Mouse (Mus musculus): ENCODE data around the gene Myo5c. TPM values are rescaled to one million over a fixed set of nuclear protein-coding genes. Genes with fewer than 3 reads are reported as not detected.

The Myo5c gene
- total and polyA plus RNA-seq, 3 experiments = 0.13 TPM; not detected in 2

GRCm38 (mm10) chr9:75243052-75243451 lies 11.2 kb downstream of the Myo5c start:
- H3K27ac ChIP-seq (ENCODE audit: control insufficient read depth, low read depth, low read length) = no peak overlapping the region
- no peak for DNase-seq (ENCODE audit: low read depth, low spot score)
- no peak overlapping the region for H3K9ac ChIP-seq (ENCODE audit: control insufficient read depth, low read depth, low read length, poor library complexity, severe bottlenecking)
- TF ChIP-seq ELF1 (IDR thresholded peaks at IDR 0.05; ENCODE audit: low read depth, low read length) = no peak
- TF ChIP-seq MYC (IDR thresholded peaks at IDR 0.05; ENCODE audit: low read depth, low read length) = no peak
- TF ChIP-seq MEF2A (IDR thresholded peaks at IDR 0.05; ENCODE audit: extremely low read depth, insufficient replicate concordance, low read depth, low read length, poor library complexity, severe bottlenecking) = no peak
- TF ChIP-seq ZNF384 (IDR thresholded peaks at IDR 0.05; ENCODE audit: low read depth, low read length) = no peak
- no peak for TF ChIP-seq NRF1 (IDR thresholded peaks at IDR 0.05; ENCODE audit: insufficient read depth, low read depth, low read length, poor library complexity, severe bottlenecking)
- TF ChIP-seq E2F4 (IDR thresholded peaks at IDR 0.05; ENCODE audit: borderline replicate concordance, low read depth, low read length) = no peak
- no peak for TF ChIP-seq ZMIZ1 (IDR thresholded peaks at IDR 0.05; ENCODE audit: low read depth, low read length)
- no peak for TF ChIP-seq USF2 (IDR thresholded peaks at IDR 0.05; ENCODE audit: borderline replicate concordance in 1 of 2, insufficient read depth in 1 of 2, low read depth in 1 of 2, low read length in 2 of 2)
- no peak for TF ChIP-seq JUND (IDR thresholded peaks at IDR 0.05; ENCODE audit: low read depth, low read length)
- H3K4me1 ChIP-seq (ENCODE audit: control insufficient read depth in 1 of 2, insufficient read depth in 2 of 2, low read length in 2 of 2) = no peaks in the 10 kb centered on the region
- H3K79me2 ChIP-seq (ENCODE audit: control insufficient read depth, insufficient read depth, low read length, poor library complexity) = no peaks in the 10 kb centered on the region
- H3K4me3 ChIP-seq (ENCODE audit: control insufficient read depth in 1 of 2, insufficient read depth in 1 of 2, low read depth in 2 of 2, low read length in 2 of 2) = no peak overlapping the region
- no peaks in the 10 kb centered on the region for H3K36me3 ChIP-seq (ENCODE audit: control insufficient read depth in 1 of 2, insufficient read depth in 2 of 2, low read length in 2 of 2)
- H3K9me3 ChIP-seq (replicated peaks; ENCODE audit: insufficient read depth, low read length) = no peaks in the 10 kb centered on the region
- no peaks in the 10 kb centered on the region for H3K27me3 ChIP-seq (ENCODE audit: control insufficient read depth in 1 of 2, insufficient read depth in 2 of 2, low read length in 2 of 2)

DNA sequence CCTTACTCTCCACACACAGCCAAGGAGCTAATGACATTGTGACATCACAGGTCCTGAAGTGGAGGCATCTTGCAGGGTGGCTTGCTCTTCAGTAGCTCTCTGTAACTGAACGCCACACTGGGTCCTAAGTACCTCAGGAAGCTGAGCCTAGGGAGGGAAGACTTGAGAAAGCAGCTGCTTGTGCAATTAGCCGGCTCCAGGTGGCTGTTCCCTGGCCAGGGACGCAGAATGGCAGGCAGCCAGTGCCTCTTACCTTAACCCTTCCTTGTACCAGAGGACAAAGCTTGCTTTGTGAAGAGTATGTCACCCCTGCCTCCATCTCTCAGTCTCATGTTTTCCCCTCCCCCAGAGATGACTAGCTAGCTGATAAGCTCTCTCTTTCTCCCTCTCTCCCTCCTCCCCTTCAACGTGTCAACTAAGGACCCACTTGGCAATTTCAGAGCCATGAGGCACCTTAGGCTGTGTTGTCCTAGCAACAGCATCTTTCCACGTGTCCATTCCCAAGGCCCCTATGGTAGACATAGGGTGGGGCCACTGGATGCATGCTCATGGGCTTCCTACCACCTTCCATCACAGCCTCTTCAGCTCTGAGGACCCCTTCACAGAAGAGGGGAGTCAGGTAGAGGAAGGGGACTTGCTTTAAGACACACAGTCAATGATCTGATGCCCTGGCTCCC lies 12.0 kb downstream of the Myo5c start:
- no peaks in the 10 kb centered on the region for H3K9me3 ChIP-seq (replicated peaks; ENCODE audit: insufficient read depth, low read length)
- no peaks in the 10 kb centered on the region for H3K4me1 ChIP-seq (ENCODE audit: control insufficient read depth in 1 of 2, insufficient read depth in 2 of 2, low read length in 2 of 2)
- DNase-seq (ENCODE audit: low read depth, low spot score) = no peak
- H3K9ac ChIP-seq (ENCODE audit: control insufficient read depth, low read depth, low read length, poor library complexity, severe bottlenecking) = no peak overlapping the region
- no peaks in the 10 kb centered on the region for H3K27me3 ChIP-seq (ENCODE audit: control insufficient read depth in 1 of 2, insufficient read depth in 2 of 2, low read length in 2 of 2)
- no peak overlapping the region for H3K27ac ChIP-seq (ENCODE audit: control insufficient read depth, low read depth, low read length)
- no peaks in the 10 kb centered on the region for H3K36me3 ChIP-seq (ENCODE audit: control insufficient read depth in 1 of 2, insufficient read depth in 2 of 2, low read length in 2 of 2)
- H3K4me3 ChIP-seq (ENCODE audit: control insufficient read depth in 1 of 2, insufficient read depth in 1 of 2, low read depth in 2 of 2, low read length in 2 of 2) = no peak overlapping the region
- TF ChIP-seq POLR2AphosphoS2 (IDR thresholded peaks at IDR 0.05; ENCODE audit: low read length) = no peak
- no peak for TF ChIP-seq KAT2A (conservative IDR thresholded peaks at IDR 0.05; ENCODE audit: low read depth, low read length)
- TF ChIP-seq ZMIZ1 (IDR thresholded peaks at IDR 0.05; ENCODE audit: low read depth, low read length) = no peak
- no peak for TF ChIP-seq MAX (IDR thresholded peaks at IDR 0.05; ENCODE audit: low read length)
- no peak for TF ChIP-seq CHD1 (IDR thresholded peaks at IDR 0.05; ENCODE audit: low read depth, low read length)
- no peak for TF ChIP-seq NRF1 (IDR thresholded peaks at IDR 0.05; ENCODE audit: insufficient read depth, low read depth, low read length, poor library complexity, severe bottlenecking)
- no peak for TF ChIP-seq ETS1 (IDR thresholded peaks at IDR 0.05; ENCODE audit: low read depth, low read length)
- TF ChIP-seq RCOR1 (IDR thresholded peaks at IDR 0.05; ENCODE audit: low read depth, low read length) = no peak
- no peak for TF ChIP-seq MXI1 (IDR thresholded peaks at IDR 0.05; ENCODE audit: low read depth, low read length)
- TF ChIP-seq USF2 (IDR thresholded peaks at IDR 0.05; ENCODE audit: borderline replicate concordance in 1 of 2, insufficient read depth in 1 of 2, low read depth in 1 of 2, low read length in 2 of 2) = no peak
- TF ChIP-seq CTCF (IDR thresholded peaks at IDR 0.05 in 2 of 3, conservative IDR thresholded peaks at IDR 0.05 in 1 of 3; ENCODE audit: control insufficient read depth in 1 of 3, insufficient read depth in 1 of 3, low read depth in 2 of 3, low read length in 3 of 3, poor library complexity in 1 of 3, severe bottlenecking in 1 of 3) = no peak
- TF ChIP-seq MEF2A (IDR thresholded peaks at IDR 0.05; ENCODE audit: extremely low read depth, insufficient replicate concordance, low read depth, low read length, poor library complexity, severe bottlenecking) = no peak
- TF ChIP-seq ELF1 (IDR thresholded peaks at IDR 0.05; ENCODE audit: low read depth, low read length) = no peak
- TF ChIP-seq EP300 (IDR thresholded peaks at IDR 0.05; ENCODE audit: low read depth in 1 of 2, low read length in 2 of 2) = no peak
- no peak for TF ChIP-seq JUND (IDR thresholded peaks at IDR 0.05; ENCODE audit: low read depth, low read length)
- TF ChIP-seq NELFE (IDR thresholded peaks at IDR 0.05; ENCODE audit: low read depth, low read length) = no peak
- TF ChIP-seq HCFC1 (IDR thresholded peaks at IDR 0.05; ENCODE audit: low read depth, low read length) = no peak
- no peak for TF ChIP-seq BHLHE40 (IDR thresholded peaks at IDR 0.05; ENCODE audit: borderline replicate concordance, low read depth, low read length)
- TF ChIP-seq POLR2A (IDR thresholded peaks at IDR 0.05; ENCODE audit: control insufficient read depth in 1 of 2, insufficient read depth in 1 of 2, low read depth in 1 of 2, low read length in 2 of 2, poor library complexity in 1 of 2) = no peak
- TF ChIP-seq GABPA (IDR thresholded peaks at IDR 0.05; ENCODE audit: low read depth, low read length) = no peak
- H3K79me2 ChIP-seq (ENCODE audit: control insufficient read depth, insufficient read depth, low read length, poor library complexity) = no peaks in the 10 kb centered on the region

Data from MEL (cell line).